Mouse (Mus musculus): ENCODE results near the gene Uhrf2.
A peak's percentile ranks its signal among the peaks of the same experiment; 100 is the strongest.
"Not testable (repeated sequence)": the region's sequence is repeated elsewhere in the genome, so short reads cannot be mapped to it uniquely, and the experiment has no call there.

The Uhrf2 gene

DNA sequence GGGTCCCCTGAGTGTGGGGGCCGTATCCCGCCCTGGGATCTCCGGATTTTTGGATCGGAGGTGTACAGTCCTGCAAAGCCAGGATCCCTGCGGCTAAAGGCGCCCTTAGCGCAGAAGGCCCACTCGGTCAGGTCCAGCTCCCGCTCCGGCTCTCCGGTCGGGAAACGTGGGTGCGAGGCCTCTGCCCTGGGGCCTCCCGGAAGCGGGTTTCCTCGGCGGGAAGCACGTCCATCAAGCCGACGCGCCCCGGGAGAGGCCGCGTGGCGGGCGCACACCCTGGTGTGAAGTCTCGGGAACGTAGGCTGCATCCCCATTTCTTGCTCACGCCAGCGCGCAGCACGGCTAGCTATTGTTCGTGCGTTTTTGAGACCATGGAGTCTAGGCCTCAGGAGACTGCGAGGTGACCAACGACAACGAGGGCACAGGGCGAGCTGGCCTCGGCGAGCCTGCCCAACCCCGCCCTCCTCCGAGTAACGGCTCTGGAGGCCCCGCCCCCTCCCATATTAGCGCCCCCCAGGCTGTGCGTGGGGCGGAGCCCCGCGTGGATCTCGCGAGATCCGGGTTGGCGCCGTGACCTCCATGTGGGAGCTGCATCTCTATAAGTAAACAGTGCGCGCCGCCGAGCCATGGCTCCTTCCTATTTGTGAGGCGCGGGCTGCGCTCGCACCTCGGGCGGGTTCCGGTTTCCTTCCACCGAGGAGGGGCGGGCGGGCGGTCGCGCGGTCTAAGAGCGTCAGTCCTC lies at the start of gene Uhrf2:
Uhrf2 (plus strand) TSS at position 620 of the 742 bp plus-strand sequence.
- DNase-seq (ENCODE audit: low read depth, low spot score): peak; percentile 97

DNA sequence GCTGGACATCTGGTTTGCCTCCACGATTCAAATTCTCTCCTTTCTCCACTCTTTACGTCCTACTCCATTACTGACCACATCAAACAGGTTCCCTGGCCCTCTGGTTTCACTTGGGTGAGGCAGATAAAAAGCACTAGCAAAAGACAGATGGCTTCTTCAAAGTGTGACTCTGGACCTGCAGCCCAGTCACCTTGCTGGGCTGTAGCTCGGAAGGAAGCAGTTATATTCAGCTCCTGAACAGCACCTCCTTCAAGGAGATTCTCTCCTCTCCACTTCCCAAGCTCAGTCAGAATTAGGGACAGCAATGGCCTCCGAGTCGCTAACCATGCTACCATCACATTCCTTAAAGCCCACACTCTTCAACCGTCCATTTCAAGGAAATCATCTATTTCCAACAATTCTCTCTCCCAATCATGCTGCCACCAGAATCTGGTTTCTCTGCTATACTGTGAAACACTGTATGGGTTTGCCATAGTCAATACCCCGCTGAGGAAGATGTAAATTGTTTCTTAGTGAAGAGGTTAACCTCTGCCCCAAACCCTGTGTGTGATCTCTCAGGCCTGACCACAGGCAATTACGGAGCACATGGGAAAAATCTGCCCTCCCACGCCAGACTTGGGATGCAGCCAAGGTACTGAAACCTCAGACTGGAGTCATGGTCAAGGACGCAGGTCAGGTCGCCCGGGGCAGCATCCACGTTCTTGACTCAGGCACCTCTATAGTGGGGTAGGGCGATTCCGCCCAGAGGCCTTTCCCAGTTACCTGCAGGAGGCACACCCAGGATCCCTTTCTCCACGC lies 45.9 kb upstream of the Uhrf2 start:
- DNase-seq (ENCODE audit: low read depth, low spot score): peak; percentile 3

- no peak for DNase-seq (ENCODE audit: low read depth, low spot score)
These were observed 43.7 kb upstream of the Uhrf2 start for GRCm38 (mm10) chr19:29986464-29987091.

DNA sequence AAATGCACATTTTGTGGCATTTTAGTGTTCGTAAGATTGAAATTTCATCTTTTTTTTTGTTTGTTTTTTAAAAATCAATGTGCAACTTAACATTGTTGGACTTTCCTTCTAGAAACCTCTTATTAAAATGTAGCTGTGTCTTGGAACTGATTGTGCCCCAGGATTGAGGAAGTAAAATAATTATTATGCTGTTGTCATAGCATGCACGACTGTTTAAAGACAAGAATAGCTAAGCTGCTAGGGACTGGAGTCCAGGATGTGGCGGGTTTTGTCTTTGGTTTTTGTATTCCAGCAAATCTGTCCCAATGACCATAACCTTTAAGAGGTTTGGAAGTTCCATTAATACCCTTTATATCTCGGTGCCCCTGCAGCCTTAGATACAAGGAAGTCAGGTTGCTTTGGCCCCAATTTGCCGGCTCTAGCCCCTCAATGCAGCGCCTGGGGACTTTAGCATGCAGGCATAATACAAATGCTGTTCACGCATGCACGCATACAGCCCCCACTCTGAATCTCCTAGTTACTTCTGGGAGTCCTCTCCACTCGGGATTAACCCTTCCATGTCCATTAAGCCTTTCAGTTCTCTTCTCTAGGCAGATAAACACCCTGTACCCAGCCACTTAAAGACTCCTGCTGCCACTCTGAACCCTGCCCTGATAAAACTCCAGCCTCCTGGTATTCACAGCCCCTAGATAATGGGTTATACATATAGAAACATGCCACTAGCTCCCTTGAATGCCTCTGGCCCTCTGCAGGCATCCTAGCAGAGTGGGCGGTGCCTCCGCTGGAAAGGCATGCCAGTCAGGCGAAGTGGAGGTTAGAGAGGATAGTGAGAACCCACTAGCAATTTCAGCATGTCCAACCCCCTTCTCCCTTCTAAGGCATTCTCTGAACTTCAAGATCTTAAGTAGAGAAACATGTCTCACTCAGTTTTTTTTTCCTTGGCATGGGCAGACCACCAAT lies 29.6 kb upstream of the Uhrf2 start:
- no peak for DNase-seq (ENCODE audit: low read depth, low spot score)

DNA sequence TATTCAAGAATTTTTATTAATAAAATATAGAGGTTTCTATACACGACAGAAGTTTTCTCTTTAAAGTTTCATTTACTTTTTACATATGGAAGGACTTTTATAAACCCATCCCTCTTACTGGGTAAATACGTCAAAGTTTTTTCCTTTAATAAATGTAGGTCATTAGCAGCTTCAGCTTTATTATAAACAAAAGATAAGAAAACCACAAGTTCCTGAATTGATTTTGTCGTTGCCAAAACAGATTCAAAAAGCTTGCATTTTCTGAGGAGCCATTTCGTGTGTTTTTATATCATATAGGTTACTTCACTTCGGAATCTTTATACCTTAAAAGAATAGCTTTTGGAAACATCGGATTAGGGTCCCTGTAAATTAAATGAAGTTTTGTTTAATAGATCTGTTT lies 28.8 kb upstream of the Uhrf2 start:
- no peak for DNase-seq (ENCODE audit: low read depth, low spot score)

- DNase-seq (ENCODE audit: low read depth, low spot score): no peak
These were observed 26.7 kb upstream of the Uhrf2 start, which contains the start of gene Trpd52l3 for GRCm38 (mm10) chr19:30003621-30004020. Gene Trpd52l3 (plus strand): TSS chr19:30003790.

GRCm38 (mm10) chr19:30006371-30006770 lies 23.9 kb upstream of the Uhrf2 start:
- no peak for DNase-seq (ENCODE audit: low read depth, low spot score)

- DNase-seq (ENCODE audit: low read depth, low spot score): no peak
These were observed 19.6 kb upstream of the Uhrf2 start for GRCm38 (mm10) chr19:30010520-30011296.

DNA sequence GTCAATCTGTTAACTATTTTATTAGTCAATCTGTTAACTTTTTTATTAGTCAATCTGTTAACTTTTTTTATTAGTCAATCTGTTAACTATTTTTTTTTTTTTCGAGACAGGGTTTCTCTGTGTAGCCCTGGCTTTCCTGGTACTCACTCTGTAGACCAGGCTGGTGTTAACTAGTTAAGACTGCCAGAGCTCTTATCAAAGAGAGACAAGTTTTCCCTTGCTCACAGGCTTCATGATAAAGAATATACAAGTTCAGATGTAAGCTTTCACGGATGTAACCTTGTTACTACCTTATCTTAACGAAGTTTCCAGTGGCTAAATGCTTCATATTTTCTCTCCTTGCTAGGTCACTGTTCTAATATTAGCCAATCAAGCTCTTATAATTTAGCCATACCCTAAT lies 16.0 kb upstream of the Uhrf2 start:
- DNase-seq (ENCODE audit: low read depth, low spot score): no peak

- DNase-seq (ENCODE audit: low read depth, low spot score): no peak
These were observed 14.2 kb upstream of the Uhrf2 start for GRCm38 (mm10) chr19:30016156-30016555.

- DNase-seq (ENCODE audit: low read depth, low spot score): not testable (repeated sequence)
These were observed 6.9 kb upstream of the Uhrf2 start for GRCm38 (mm10) chr19:30023419-30023818.

DNA sequence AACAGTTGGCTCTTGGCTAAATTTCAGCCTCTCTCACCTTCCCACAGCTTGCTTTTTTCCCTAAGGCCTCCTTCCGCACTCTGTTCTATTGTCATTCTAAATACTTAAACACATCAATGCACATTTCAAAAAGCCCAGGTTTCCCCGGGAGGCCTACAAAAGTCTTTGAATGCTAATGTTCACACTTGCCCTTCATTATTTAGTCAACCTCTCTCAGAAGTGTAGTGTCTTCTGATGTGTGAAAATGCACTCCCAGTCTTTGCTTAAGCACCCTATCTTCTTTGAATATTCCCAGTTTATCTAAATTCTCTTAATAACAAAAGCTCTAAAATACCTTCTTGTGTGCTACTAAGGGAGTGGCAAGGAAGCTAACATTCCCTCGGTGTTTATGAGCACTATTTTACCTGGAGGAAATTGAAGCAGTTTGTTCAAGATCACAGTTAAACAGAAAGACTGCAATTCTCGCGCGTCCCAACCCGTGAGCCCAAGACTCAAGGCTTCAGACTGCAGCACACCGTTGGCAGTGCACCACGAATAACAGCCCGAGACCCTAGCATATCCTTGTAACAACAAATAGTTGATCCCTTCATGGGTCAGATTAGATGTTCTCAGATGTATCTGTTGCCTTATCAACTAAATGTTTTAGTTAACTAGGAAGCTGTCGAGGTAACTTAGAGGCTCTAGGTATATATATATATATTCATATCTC lies 1.2 kb upstream of the Uhrf2 start:
- no peak for DNase-seq (ENCODE audit: low read depth, low spot score)

DNA sequence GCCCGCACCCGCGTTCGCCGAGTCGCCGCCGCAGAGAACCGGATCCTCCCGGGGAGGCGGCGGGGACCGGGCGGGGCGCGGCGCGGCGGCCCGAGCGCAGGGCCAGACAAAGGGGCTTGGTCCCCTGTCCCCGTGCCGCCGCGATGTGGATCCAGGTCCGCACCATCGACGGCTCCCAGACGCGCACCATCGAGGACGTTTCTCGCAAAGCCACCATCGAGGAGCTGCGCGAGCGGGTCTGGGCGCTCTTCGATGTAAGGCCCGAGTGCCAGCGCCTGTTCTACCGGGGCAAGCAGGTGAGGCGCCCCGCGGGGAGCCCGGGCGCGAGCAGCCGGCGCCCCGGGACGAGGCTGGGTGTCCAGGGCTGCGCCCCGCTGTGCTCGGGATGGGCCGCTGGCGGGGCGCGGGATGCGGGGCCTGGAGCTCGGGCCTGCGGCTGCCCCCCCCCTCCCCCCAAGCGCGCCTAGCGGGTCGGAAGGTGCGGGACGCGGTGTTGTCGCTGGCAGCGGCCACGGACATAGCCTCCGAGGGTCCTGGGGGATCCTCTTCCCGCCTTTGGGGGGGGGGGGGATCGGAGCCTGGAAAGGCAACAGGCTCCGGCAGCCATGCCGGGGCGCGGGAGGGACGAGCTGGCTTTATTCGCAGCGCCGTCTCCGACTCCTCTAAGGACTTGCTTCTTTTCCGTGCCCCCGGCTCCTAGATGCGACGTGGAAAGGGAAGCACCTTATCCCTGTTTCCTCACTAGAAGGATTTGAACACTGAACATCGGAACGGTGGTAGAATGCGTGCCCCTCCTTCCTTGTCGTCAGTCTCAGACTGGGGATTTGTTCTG lies 539 bp downstream of the Uhrf2 start:
- DNase-seq (ENCODE audit: low read depth, low spot score): peak; percentile 26

DNA sequence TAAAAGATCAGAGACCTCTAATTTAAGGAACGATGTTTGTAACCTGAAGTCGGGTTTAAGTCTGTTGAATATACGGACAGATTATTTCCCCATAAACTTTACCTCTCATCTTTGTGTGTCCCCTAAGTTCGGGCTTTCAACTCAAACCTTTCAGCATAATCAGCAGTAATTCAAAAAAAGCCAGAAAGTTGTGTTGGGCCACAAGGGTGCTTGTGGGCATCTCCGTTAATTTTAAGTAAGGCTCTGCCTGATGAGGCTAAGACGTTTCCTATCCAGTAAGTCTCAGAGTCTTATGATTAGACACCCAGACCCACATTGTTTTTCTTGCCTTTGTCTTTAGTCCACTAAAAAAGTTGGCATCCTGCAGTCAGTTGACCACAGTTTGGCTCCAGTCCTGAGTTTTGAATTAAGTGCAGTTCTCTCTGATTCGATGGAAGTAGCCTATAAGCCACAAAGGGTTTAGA lies 1.2 kb downstream of the Uhrf2 start:
- no peak for DNase-seq (ENCODE audit: low read depth, low spot score)

DNA sequence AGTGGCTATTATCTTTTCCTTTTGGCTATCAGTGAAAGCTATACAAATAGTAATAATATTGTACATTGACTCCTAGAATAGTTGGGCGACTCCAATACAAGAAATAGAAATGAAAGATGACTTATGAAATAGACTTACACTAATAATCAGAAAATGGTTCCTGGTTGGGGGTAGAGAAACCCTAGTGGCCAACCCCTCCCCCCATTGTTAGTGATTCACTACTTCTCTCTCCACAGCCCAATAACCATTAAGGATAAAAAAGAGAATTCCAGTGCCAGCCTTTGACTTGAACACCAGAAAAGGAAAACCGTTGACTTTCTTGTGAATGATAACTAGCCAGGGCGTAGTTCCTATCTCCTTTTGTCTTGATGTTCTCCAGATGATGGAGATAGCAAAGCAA lies 1.9 kb downstream of the Uhrf2 start:
- DNase-seq (ENCODE audit: low read depth, low spot score): no peak

GRCm38 (mm10) chr19:30035361-30035760 lies 5.0 kb downstream of the Uhrf2 start:
- DNase-seq (ENCODE audit: low read depth, low spot score): no peak

DNA sequence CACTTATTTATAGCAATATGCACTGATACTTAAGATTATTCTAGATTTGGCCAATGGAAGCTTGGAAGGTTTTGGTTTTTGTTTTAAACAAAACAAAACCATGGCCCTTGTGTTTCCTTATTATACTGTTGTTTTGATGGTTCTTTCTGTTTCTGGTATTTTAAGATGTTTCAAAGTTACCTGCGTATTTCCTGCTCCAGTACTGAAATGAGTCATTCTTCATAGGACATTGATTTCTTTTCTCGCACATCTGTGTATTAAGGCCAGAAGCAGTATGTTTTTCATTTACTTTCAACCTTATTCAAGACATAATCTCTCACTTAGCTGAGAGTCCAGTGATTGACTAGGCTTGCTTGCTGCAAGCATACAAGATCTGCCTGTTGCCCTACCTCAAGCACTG lies 13.4 kb downstream of the Uhrf2 start:
- DNase-seq (ENCODE audit: low read depth, low spot score): no peak

DNA sequence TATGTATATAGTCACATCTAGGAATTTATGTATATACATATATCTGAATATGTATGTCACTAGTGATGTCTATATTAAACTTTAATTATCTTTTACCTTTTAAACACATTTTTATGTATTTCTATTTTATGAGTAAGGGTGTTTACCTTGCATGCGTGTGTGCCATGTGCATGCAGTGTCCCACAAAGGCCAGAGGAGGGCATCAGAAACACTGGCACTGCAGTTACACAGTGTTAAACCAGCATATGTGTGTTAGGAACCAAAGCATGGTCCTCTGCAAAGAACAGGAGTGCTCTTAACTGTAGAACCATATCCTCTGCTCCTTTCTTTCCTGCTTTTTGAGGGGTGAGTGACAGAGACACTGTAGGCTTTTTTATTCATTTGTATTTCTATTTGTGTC lies 14.3 kb downstream of the Uhrf2 start:
- DNase-seq (ENCODE audit: low read depth, low spot score): no peak

DNA sequence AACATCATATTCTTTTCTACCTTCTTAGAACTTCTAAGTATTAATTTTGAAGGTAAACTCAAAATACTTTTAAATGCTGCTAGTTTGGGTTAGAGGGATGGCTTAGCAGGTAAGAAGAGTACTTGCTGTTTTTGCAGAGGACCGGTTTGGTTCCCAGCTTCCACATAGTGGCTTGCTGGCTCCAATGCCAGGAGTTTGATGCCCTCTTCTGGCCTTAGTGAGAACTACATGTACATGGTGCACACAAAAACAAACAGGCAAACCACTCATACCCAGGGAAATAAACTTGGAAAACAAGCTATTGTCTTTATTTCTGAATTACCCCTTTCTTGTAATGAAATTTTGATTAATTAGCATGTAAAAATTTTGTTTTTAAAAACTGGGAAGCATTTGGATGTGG lies 15.5 kb downstream of the Uhrf2 start:
- DNase-seq (ENCODE audit: low read depth, low spot score): peak; percentile 26

Data from forelimb bud, embryonic 11.5 days (tissue).